Mouse (Mus musculus) lung, postnatal 14 days (tissue): ENCODE measurements around the gene Fgfbp3.
"Not testable (repeated sequence)": the region's sequence is repeated elsewhere in the genome, so short reads cannot be mapped to it uniquely, and the experiment has no call there.

Experiments used
- DNase-seq: peaks from one replicate; pipeline ENCODE4 v3.0.0; 2021

The Fgfbp3 gene

DNA sequence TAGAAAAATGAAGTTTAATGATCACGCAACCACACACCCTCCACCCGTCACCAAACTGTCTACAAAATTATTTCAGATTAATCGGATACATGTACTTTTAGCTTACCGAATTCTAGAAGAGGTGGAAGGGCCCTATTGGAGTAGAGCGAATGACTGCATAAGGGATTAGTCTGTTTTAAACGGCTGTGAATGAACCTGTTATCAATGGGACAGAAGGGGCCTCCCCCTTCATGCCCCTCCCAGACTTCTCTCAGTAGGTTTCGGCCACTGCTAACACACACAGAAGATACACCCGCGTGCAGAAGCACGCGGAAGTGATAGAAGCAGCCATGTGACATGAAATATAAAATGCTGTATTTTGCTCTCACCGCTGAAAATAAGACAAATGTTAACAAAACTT, at the start of gene Fgfbp3:
Gene Fgfbp3 (minus strand): TSS at position 150 of the 400 bp plus-strand sequence.
- DNase-seq = no peak

GRCm38 (mm10) chr19:36962544-36963260, 43.3 kb upstream of the Fgfbp3 start:
- not testable (repeated sequence) for DNase-seq

DNA sequence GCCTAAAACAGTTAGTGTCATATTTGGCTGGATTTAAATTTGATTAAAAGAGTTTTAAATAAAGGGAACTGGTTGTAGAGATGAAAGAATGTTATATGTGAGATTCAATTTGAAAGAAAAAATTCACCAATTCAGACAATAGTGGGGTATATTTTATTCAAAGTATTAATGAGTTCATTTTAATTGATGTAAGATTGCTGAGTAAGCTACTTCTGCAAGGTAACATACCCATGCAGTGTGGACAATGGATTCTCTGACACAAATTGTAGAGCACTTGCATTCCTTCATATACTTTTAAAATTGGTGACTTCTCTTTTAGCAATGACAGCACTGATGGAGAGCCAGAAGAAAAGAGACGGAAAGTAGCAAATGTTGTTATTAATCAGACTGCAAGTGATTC, 41.9 kb upstream of the Fgfbp3 start:
- no peak for DNase-seq

GRCm38 (mm10) chr19:36958331-36958730, 38.9 kb upstream of the Fgfbp3 start:
- no peak for DNase-seq

DNA sequence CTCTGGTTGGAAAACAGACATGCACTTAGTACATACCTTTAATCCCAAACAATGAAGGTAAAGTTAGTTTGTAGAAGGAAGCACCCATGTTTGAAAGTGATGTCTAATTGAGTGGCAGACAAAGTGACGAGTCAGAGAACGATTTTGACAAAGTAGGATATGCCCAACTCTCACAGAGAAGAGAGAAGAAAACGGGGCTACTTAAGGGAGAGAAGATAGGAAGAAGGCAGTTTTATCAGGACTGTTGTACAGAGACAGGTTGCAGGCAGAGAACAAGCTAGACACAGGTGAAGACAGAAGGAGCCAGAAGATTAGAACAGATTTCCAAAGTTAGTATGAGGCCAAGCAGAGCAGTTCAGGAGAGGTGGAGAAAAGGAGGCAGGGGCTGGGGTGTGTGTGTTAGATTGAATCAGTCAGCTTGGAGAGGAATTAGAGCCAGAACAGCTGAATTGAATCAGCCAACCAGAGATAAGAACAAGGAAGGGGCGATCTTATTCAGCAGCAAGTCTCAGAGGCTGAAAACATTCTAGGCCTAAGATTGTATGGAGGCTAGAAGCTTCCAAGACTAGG, 34.3 kb upstream of the Fgfbp3 start:
- DNase-seq = no peak

- DNase-seq = no peak
Observed at GRCm38 (mm10) chr19:36940064-36940463, 20.6 kb upstream of the Fgfbp3 start.

GRCm38 (mm10) chr19:36938008-36938407, 18.6 kb upstream of the Fgfbp3 start:
- no peak for DNase-seq

- DNase-seq = no peak
Observed at GRCm38 (mm10) chr19:36936285-36936684, 16.9 kb upstream of the Fgfbp3 start.

DNA sequence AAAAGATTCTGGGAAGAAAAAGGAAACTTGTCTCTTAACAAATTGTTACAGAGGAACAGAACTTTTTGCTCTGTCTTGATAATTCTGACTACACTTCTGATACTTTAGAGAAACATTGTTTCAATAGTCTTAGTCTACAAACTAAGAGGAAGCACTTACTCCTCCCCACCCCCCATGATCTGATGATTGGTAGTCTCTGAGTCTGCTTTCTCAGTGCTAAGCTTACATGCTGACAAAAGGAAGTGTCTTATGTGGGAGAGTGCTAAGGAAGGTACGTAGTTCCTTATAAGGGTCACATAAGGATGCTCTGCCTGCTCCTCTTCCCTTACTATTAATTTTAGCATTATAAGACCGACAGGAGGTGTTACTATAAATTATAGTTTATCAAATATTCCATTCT, 13.2 kb upstream of the Fgfbp3 start:
- DNase-seq = no peak

DNA sequence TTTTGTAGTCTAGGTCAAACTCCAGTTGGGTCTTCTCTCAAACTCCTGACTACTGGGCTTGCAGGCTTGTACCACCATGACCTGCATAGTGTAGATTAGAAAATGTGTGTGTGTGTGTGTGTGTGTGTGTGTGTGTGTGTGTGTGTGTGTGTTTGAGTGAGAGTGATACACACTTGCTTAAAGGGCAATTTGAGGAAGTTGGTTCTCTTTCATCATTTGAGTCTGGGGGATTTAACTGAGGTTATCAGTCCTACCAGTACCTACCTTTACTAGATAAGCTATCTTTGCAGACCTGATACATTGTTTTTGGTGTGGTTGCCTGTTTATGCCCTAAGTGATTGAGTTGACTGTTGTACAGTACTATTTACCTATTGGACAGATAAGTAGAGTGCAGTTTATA, 12.7 kb upstream of the Fgfbp3 start:
- no peak for DNase-seq

DNA sequence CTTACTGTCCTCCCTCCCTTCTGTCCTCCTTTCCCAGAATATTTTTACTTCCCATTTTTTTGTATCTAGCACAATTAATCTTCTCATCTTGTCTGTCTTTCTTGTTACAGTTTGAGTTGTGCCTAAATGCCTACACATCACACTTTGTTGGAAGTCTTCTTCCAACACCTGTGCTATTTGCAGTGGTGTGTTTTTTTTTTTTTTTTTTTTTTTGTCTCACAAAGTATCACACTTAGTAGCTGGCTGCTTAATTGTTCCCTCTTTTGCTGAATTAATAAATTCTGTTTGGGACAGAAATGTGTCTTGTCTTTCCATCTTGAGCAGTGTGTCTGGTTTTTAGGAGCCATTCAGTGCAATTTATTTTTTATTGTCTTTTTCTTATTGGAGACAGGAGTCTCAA, 10.4 kb upstream of the Fgfbp3 start:
- DNase-seq = no peak

GRCm38 (mm10) chr19:36927800-36928361, 8.5 kb upstream of the Fgfbp3 start:
- no peak for DNase-seq

DNA sequence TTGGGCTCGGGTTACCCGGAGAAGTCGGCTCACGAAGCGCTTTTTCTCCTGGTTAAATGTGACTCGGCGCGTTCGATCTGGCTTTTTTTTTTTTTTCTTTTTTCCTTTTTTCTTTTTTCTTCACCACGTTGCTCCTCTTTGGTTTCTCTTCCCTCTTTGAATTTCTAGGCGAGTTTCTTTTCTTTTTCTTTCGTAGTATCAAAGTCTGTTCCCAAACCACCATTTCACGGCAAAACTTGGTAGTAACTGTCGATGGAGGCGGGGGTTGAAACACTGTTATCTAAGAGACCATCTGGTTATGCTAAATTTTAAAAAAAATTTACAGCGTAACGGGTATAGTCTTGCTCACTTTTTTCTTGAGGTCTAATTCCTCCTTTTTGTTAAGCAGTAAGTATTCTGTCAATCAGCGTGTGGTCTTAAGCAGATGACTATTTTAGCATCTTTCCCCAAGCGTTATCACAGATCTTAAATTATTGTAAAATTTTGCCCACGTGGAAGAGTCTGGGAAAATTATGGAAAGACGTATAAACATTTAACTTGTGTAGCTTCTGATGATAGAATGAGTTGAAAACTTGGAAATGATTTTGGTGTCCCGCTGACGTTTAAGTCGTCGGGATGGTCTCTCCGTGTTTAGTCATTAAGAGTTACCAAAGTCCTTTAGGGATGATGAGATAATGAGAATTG, 7.3 kb upstream of the Fgfbp3 start:
- DNase-seq = no peak

DNA sequence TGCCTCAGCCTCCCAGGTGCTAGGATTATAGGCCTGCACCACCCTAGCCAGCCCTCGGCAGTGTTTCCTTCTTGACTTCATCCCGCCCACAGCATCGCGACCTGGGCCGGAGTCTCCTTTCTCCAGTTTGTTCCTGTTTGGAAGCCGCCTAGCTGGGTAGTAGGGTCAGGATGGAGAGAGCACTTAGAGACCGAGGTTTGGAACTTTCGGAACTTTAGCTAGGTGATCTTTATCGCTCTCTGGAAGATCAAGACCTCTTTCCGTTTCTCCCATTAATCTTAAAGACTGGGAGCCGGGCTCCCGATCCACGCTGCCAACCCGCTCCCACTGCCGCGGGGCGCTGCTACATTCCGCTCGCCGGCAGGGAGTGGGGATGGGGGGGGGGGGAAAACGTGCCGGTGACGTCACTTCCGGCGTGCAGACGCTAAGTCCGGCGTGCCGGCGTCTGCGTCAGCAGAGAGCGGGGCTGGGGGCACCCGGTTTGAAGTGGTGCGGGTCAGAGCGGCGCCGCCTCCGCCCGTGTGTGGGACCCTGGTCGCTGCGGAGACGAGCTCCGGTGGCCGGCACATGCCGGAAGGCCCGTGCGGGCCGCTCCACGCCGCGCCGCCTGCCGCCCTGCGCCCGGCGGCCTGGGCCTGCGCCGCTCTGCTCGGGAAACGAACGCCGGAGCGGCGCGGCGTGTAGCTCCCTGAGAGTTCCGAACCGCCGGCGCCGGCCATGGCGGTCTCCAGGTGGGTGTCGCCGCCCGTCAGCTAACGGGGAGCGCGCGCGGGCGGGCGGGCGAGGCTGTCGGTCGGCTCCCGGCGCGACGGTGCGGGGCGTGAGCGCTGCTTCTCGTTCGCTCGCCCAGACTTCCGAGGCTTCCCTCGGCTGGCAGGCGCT, 6.5 kb upstream of the Fgfbp3 start, which contains the start of gene Btaf1:
Gene Btaf1 (plus strand): TSS at position 409 of the 882 bp plus-strand sequence.
- DNase-seq = peak; percentile 88

- DNase-seq = no peak
Observed at GRCm38 (mm10) chr19:36922936-36923335, 3.5 kb upstream of the Fgfbp3 start.

GRCm38 (mm10) chr19:36922015-36922414, 2.6 kb upstream of the Fgfbp3 start:
- no peak for DNase-seq

DNA sequence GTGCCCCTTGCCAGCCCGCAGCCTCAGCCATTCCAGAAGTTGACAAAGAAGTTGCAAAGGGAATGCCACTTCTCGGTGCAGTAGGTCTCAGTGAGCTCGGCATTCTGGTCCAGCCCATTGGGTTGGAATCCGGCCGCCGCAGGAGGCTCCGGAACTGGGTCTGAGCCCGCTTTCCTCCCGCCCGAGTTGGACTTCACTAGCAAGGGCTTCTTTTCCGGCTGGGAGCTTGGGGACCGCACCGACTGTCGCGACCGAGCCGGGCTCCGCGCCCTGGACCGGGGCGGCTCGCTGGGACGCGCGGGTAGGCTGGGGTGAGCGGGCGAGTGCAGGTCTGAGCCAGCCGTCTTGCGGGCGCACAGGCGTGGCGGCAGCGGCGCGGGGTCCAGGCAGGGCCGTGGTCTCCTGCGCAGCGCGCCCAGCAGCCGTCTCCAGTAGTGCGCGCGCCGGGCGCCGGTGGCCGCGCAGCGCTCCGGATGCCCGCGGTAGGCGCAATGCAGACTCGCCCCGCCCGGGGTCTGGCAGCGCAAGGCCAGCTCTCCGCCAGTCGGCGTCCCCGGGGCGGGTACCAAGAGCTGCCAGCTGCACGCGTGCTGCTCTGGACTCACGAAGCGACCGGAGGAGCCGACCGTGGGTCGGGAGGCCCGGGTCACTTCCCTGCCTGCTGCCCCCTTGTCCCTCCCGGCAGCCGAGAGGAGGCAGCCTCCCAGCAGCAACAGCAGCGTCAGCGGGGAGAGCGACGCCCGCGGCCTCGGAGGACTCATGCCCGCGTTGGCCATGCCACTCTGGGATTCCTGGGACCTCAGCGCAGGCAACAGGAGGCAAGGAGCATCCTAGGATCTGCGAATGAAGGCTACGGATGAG, 744 bp downstream of the Fgfbp3 start:
- DNase-seq = peak; percentile 89

GRCm38 (mm10) chr19:36916876-36917389, 2.5 kb downstream of the Fgfbp3 start:
- no peak for DNase-seq

DNA sequence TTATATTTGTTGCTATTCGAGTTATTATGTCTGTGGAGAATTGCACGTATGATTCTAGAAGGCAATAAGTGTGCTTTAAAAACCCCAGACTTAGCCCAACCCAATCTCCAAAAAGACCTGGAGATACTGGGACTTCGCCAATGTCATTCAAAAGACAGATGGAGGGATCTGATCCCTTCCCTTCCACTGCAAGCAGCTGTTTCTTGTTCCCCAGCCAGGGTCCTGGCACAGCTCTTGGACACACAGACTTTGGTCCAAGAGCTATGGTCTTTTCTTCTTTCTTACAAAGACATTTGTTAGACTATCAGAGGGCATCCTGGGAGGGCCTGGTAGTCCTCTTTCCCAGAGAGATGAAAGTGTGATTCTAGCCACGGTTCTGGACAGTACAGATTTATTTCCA, 3.2 kb downstream of the Fgfbp3 start:
- DNase-seq = no peak

- no peak for DNase-seq
Observed at GRCm38 (mm10) chr19:36913064-36913463, 6.4 kb downstream of the Fgfbp3 start.

DNA sequence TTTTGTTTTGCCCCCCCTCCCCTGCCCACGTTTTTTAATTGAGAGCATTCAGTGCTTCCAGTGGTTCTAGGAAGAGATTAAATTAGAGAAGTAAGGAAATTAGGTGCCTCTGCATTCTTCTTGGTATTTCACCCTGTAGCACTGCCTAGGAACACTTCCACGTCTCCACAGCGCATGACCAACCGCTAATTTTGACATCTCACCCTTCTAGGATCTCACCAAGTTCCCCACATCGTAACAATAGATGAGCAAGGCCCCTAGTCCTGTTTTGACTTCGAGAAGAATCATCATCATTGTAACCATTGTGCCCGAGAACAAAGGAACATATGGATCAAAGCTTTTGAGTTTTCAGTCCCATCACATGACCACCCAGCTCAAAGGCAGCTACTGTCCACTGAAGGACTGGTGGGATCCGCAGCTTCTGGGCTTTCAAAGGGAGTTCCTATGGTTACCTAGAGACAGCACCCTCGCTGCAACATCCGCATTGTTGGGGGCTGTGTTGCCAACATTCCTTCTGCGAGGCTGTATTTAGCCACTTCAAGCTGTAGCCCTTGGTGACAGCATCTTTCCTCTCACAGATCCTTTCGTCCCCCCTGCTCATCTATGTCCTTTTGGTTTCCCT, 8.9 kb downstream of the Fgfbp3 start:
- DNase-seq = no peak
